Mouse (Mus musculus) MEL-GATA-1-ER (cell line): ENCODE results near the gene Gemin7.

Experiments
- DNase-seq: peaks from one replicate; pipeline ENCODE4 v3.0.0-alpha.2; 2012; ENCODE audit warnings: low read depth; ENCODE audit errors: extremely low read depth

The Gemin7 gene

GRCm38 (mm10) chr7:19577877-19578414, 551 bp upstream of the Gemin7 start:
- DNase-seq = peak; percentile 66

- no peak for DNase-seq
Measured at GRCm38 (mm10) chr7:19575559-19575958, 1.8 kb downstream of the Gemin7 start.

- DNase-seq = no peak
Measured at GRCm38 (mm10) chr7:19573776-19574140, 3.6 kb downstream of the Gemin7 start.

GRCm38 (mm10) chr7:19572926-19573775, 4.2 kb downstream of the Gemin7 start:
- DNase-seq = peak; percentile 43

GRCm38 (mm10) chr7:19569647-19570046, 7.7 kb downstream of the Gemin7 start:
- DNase-seq = no peak

- no peak for DNase-seq
Measured at GRCm38 (mm10) chr7:19567426-19567825, 10.0 kb downstream of the Gemin7 start.

- DNase-seq = no peak
Measured at GRCm38 (mm10) chr7:19565803-19566202, 11.6 kb downstream of the Gemin7 start.

GRCm38 (mm10) chr7:19564455-19564854, 12.9 kb downstream of the Gemin7 start:
- DNase-seq = peak; percentile 28

GRCm38 (mm10) chr7:19563884-19564283, 13.5 kb downstream of the Gemin7 start:
- DNase-seq = peak; percentile 63

GRCm38 (mm10) chr7:19562643-19563410, 14.6 kb downstream of the Gemin7 start, which contains the start of gene Ppp1r37:
Gene Ppp1r37 (minus strand): TSS chr7:19563076.
- DNase-seq = no peak

GRCm38 (mm10) chr7:19561765-19562642, 15.4 kb downstream of the Gemin7 start:
- peak; percentile 86 for DNase-seq

- no peak for DNase-seq
Measured at GRCm38 (mm10) chr7:19561431-19561764, 16.0 kb downstream of the Gemin7 start.

- no peak for DNase-seq
Measured at GRCm38 (mm10) chr7:19560491-19561260, 16.7 kb downstream of the Gemin7 start.

GRCm38 (mm10) chr7:19558965-19559364, 18.4 kb downstream of the Gemin7 start:
- no peak for DNase-seq

GRCm38 (mm10) chr7:19557982-19558900, 19.2 kb downstream of the Gemin7 start:
- no peak for DNase-seq

GRCm38 (mm10) chr7:19557086-19557485, 20.3 kb downstream of the Gemin7 start:
- DNase-seq = no peak

GRCm38 (mm10) chr7:19554168-19554567, 23.2 kb downstream of the Gemin7 start:
- no peak for DNase-seq

GRCm38 (mm10) chr7:19552443-19552842, 25.0 kb downstream of the Gemin7 start:
- no peak for DNase-seq

- DNase-seq = no peak
Measured at GRCm38 (mm10) chr7:19551634-19552033, 25.8 kb downstream of the Gemin7 start.
